Comparison of ENCODE assay signal across 8 mouse cellular contexts in genomic region chr9:62341123-62341486, GRCm38 (mm10). TPM values are rescaled to one million over a fixed set of nuclear protein-coding genes. Genes with fewer than 3 reads are reported as not detected.
DNase-seq lines count a peak whose midpoint lies in the region; ATAC-seq and TF ChIP-seq lines count a peak whose summit lies in the region.

TSS of gene Anp32a (plus strand) at chr9:62341293.

- TF ChIP-seq CTCF in gastrocnemius, adult 2 months (IDR thresholded peaks at IDR 0.05): no peak
- TF ChIP-seq CTCF in hindbrain, postnatal 0 days (IDR thresholded peaks at IDR 0.05; ENCODE audit: low read depth): no peak

- peak within 1 kb of the TSS; percentile 92 for H3K4me2 ChIP-seq in hindbrain, postnatal 0 days (ENCODE audit: low read depth, low read length)

- under 1% methylated on average over 33 of the region's 34 CpGs for WGBS in hindbrain, postnatal 0 days

- no peaks in the 10 kb centered on the region for H3K36me3 ChIP-seq in hindbrain, postnatal 0 days (ENCODE audit: insufficient read depth, low read length)
- H3K36me3 ChIP-seq in megakaryocyte, embryonic 14.5 days (replicated peaks; ENCODE audit: low read length): peaks cover 6% of the 10 kb centered on the region

- H3K4me1 ChIP-seq in hindbrain, postnatal 0 days (ENCODE audit: insufficient read depth, low read length): peaks cover 17% of the 10 kb centered on the region
- peaks cover 18% of the 10 kb centered on the region for H3K4me1 ChIP-seq in megakaryocyte, embryonic 14.5 days

- H3K9me3 ChIP-seq in hindbrain, postnatal 0 days (ENCODE audit: low read length): no peaks in the 10 kb centered on the region
- H3K9me3 ChIP-seq in megakaryocyte, embryonic 14.5 days: no peaks in the 10 kb centered on the region

- intact Hi-C loops in gastrocnemius, adult 2 months (cut with DNase I): loop anchor here (2.0 kb wide), 1 partner anchor 32 kb away; no protein-coding TSS in a partner anchor

- peak within 1 kb of the TSS; percentile 96 for H3K4me3 ChIP-seq in gastrocnemius, adult 2 months
- peak within 1 kb of the TSS; percentile 88 for H3K4me3 ChIP-seq in hindbrain, postnatal 0 days (ENCODE audit: low read length)
- peak within 1 kb of the TSS; percentile 99 for H3K4me3 ChIP-seq in megakaryocyte, embryonic 14.5 days (replicated peaks)

- peak; percentile 87 for ATAC-seq in common myeloid progenitor, adult 5-6 weeks (replicated peaks; ENCODE audit: low read depth, poor library complexity, severe bottlenecking)
- ATAC-seq in hindbrain, postnatal 0 days: peak; percentile 93

- peak within 1 kb of the TSS; percentile 99 for H3K9ac ChIP-seq in hindbrain, postnatal 0 days (replicated peaks; ENCODE audit: low read length)

- peak within 1 kb of the TSS; percentile 95 for H3K27ac ChIP-seq in gastrocnemius, adult 2 months
- H3K27ac ChIP-seq in hindbrain, postnatal 0 days: peak within 1 kb of the TSS; percentile 100

- DNase-seq in ZHBTc4 (ENCODE audit: low read depth, low spot score): peak; percentile 99
- peak; percentile 100 for DNase-seq in gastrocnemius, adult 2 months
- DNase-seq in hindbrain, postnatal 0 days (ENCODE audit: low spot score): peak; percentile 99
- DNase-seq in left cerebral cortex, adult 8-10 months (ENCODE audit: low spot score in 2 of 2): peak; percentile 98
- peak; percentile 99 to 100 for DNase-seq in right cerebral cortex, postnatal 10 days (ENCODE audit: low spot score in 2 of 2)
- peak; percentile 99 for DNase-seq in urinary bladder, postnatal 25 days (ENCODE audit: low spot score)

- H3K27me3 ChIP-seq in hindbrain, postnatal 0 days (ENCODE audit: insufficient read depth, low read length): no peaks in the 10 kb centered on the region
- peaks cover 6% of the 10 kb centered on the region for H3K27me3 ChIP-seq in megakaryocyte, embryonic 14.5 days (replicated peaks)

RNA-seq across cellular contexts. Expression of gene Anp32a, which starts in this region (rescaled TPM):
- 731 and 775 TPM in 2 replicates for total RNA-seq in common myeloid progenitor, adult 5-6 weeks (2017)
- 10 to 100 TPM; 62.8 to 88.2 TPM for total RNA-seq in gastrocnemius, adult 2 months (2021)
- 50.7 and 57.2 TPM in 2 replicates for total RNA-seq in hindbrain, postnatal 0 days (2014; rRNA removed)
- 112 and 116 TPM in 2 replicates for polyA plus RNA-seq in hindbrain, postnatal 0 days (2015; fragmentation: Nextera tagmentation; extraction: Ambion mirVana)
- 100 to 1,000 TPM; 280 to 364 (median 327) TPM for total RNA-seq in left cerebral cortex, adult 8-10 months (2022)
- 15.3 and 263 TPM in 2 replicates for polyA plus RNA-seq in megakaryocyte, embryonic 14.5 days (2012; ENCODE audit: insufficient read depth, low replicate concordance)

Comparison
In these comparisons a context has a peak if more than half of its experiments do, and no peak if none do; other contexts are left out.
1. Peak in every context shown above with its lines: DNase-seq, ATAC-seq, H3K4me3 ChIP-seq and H3K27ac ChIP-seq.